Mouse (Mus musculus) right cerebral cortex, adult 18-20 months (tissue): ENCODE measurements at regions not wholly inside any gene's neighbourhood (a gene's known extent, or its start where the extent isn't known, plus 50 kb on each side); places are given as distances from the start of the nearest gene placed in this dataset.

ENCODE experiments used
- DNase-seq: peaks from one replicate; pipeline ENCODE4 v3.0.0; 2022; ENCODE audit warnings: mixed read lengths

GRCm38 (mm10) chr12:32273474-32273873 lies 65.0 kb upstream of the Pik3cg start:
- no peak for DNase-seq

- DNase-seq: no peak
Measured at GRCm38 (mm10) chr12:32279861-32280260, 71.4 kb upstream of the Pik3cg start.

DNA sequence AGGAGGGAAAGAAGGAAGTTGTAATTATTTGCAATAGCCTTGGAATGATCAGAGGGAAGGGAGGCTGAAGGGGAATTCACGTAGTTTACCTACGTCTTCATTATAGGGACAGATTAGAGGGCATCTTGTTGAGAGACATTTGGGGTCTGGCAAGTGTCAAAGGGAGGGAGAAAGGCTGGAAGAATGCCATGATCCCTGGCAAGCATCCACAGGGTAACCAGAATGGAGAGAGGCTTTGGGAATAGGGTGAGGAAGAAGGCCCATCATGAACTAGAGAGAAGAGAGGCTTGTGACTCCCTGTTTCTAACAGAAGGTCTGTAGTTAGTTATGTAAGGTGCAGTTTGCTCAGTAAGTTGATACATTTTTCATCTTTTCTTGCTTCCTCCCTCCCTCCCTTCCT lies 71.8 kb upstream of the Pik3cg start:
- no peak for DNase-seq

GRCm38 (mm10) chr12:32282371-32283163 lies 74.1 kb upstream of the Pik3cg start:
- no peak for DNase-seq

DNA sequence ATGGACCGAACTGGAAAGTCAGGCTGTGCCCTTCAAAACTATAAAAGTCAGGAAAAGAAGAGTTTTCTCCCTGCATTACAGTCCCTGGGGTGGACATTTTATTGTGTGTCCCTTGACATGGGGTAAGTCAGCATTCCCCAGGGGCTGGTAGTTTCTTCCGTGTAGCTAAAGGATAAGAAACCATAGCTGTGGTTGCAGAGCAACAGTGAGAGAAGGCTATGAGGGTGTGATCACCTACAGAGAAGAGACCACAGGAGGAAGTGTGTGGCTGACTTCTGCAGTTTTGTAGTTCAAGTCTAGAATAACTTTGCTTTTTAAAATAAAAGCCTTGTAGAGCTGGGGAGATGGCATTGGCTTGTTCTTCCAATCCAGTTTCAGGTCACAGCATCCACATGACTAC lies 76.6 kb upstream of the Pik3cg start:
- no peak for DNase-seq

GRCm38 (mm10) chr12:32286652-32287051 lies 78.2 kb upstream of the Pik3cg start:
- DNase-seq: no peak

DNA sequence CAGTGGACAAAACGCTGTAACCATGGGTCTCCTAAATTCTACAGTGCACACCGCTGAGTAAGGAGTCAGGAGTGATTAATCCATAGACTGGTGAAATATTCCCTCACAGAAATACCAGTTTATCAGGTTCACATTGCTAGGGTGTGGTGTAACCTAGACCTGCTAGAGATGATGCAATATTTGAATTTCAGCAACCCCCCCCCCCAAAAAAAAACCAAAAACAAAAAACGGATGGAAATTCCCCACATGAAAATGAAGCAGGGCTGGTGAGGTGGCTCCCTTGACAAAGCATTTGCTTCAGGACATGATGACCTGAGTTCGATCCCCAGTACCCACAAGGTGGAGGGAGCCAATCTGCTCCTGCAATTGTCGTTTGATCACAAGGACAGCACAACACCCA lies 82.7 kb upstream of the Pik3cg start:
- DNase-seq: no peak

- peak; percentile 25 for DNase-seq
Measured at GRCm38 (mm10) chr12:32291962-32292748, 83.7 kb upstream of the Pik3cg start.

- no peak for DNase-seq
Measured at GRCm38 (mm10) chr12:32292749-32293128, 84.3 kb upstream of the Pik3cg start.

DNA sequence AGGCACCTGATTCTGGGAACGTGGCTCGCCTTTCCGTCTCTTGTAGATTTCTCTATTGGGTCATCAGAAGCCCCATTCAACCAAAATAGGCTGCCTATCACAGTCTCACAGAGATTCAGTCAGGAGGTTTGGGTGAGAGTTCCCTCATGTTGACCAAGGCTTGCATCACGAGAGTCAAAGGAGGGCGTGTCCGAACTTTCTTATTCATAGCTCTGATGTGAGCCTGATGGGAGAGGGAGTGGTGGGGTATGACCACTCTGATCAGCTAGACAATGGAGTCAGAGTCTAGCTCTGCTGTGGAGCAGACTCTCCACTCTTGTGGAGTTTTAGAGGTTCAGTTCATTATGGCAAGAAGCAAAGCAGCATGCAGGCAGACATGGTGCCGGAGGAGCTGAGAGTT lies 81.1 kb upstream of the Ccdc71l start:
- no peak for DNase-seq

DNA sequence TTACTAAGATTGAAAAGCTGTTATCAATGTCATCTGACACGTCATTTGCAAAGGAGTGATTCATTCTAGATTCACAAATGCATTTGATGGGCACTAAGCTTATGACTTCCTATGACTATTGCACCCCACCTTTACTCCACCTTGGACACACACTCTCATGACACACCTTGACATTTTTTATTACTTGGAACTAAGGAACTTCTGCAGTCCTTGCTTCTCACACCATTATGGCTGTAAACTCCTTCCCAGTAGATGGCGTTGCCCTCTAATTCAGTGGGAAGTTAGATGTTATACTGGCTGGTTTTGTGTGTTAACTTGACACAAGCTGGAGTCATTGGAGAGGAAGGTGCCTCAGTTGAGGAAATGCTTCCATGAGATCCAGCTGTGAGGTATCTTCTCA lies 78.8 kb upstream of the Ccdc71l start:
- no peak for DNase-seq

DNA sequence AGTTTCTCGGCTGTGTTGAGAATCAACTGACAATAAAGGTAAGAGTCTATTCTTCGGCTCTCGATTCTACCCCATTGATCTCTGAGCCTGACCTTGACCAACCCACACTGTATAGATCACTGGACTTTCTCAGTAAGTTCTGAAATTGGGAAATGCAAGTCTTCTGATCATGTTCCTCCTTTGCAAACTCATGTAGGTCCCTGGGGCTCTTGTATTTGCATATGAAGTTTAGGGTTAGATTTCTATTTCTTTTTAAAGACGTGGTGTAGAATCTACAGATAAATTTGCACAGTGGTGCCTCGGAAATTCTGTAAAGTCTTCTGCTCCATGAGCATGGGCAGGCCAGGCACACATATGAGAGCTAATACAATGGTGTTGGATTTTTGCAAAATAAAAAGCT lies 72.8 kb upstream of the Ccdc71l start:
- no peak for DNase-seq

GRCm38 (mm10) chr12:32306326-32306725 lies 72.2 kb upstream of the Ccdc71l start:
- DNase-seq: peak; percentile 4

- DNase-seq: no peak
Measured at GRCm38 (mm10) chr12:32307280-32308006, 71.1 kb upstream of the Ccdc71l start.

GRCm38 (mm10) chr12:32315099-32315783 lies 63.3 kb upstream of the Ccdc71l start:
- DNase-seq: no peak
